Mouse (Mus musculus) stomach, postnatal 0 days (tissue): ENCODE measurements around the gene Wdtc1.

ENCODE experiments used
- CTCF ChIP-seq: IDR thresholded peaks from 2 replicates; pipeline ENCODE4 v1.5.1; 2016; ENCODE audit warnings: antibody characterized with exemption, low read depth, mild to moderate bottlenecking, moderate library complexity
- EP300 ChIP-seq: optimal IDR thresholded peaks from 2 replicates; pipeline ENCODE3; 2016; ENCODE audit warnings: antibody characterized with exemption

DNA sequence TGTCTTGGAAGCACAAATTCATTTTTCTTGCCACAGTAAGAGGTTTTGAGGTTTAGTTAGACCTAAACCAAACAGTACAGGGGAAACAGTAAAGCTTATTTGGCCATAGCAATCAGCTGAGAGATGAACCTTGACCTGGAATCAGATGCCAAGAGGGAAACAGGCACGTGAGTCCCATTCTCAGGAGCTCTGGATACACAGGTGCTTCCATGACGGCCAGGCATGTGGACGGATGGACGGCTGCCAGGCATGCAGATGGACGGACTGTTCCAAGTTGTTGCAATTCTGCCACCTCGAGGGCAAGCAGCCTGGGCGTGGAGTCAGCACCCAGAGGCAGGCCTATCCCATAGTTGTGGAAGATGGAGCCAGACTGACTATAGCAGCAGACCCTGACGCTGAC, 38.4 kb downstream of the Wdtc1 start:
- TF ChIP-seq CTCF (no peak), EP300 (no peak)
